Mouse (Mus musculus) hindbrain, embryonic 12.5 days (tissue): ENCODE data around the gene Exosc1. TPM values are rescaled to one million over a fixed set of nuclear protein-coding genes. Genes with fewer than 3 reads are reported as not detected.
"Not testable (repeated sequence)": the region's sequence is repeated elsewhere in the genome, so short reads cannot be mapped to it uniquely, and the experiment has no call there.

Experiments used
- ATAC-seq: fragments of 200-750 bp; cut with Nextera tagmentation; 2 replicates; pipeline ENCODE4 v1.8.0; 2017; ENCODE audit warnings: moderate TSS enrichment; ENCODE audit not compliant: low FRiP score
- H3K27ac ChIP-seq: fragments of 300-500 bp; sonication (generic); 2 replicates; pipeline ENCODE4 v1.5.1; 2016; ENCODE audit warnings: mild to moderate bottlenecking
- H3K27me3 ChIP-seq: fragments of 300-500 bp; sonication (generic); 2 replicates; pipeline ENCODE4 v1.6.1; 2016; ENCODE audit warnings: mild to moderate bottlenecking
- H3K36me3 ChIP-seq: fragments of 300-500 bp; sonication (generic); 2 replicates; pipeline ENCODE4 v1.6.1; 2016; ENCODE audit warnings: mild to moderate bottlenecking
- H3K4me1 ChIP-seq: fragments of 300-500 bp; sonication (generic); 2 replicates; pipeline ENCODE4 v1.6.1; 2016
- H3K4me2 ChIP-seq: fragments of 300-500 bp; sonication (generic); replicated peaks from 2 replicates; pipeline ENCODE4 v1.6.1; 2016; ENCODE audit warnings: mild to moderate bottlenecking
- H3K4me3 ChIP-seq: fragments of 300-500 bp; sonication (generic); 2 replicates; pipeline ENCODE4 v1.5.1; 2016; ENCODE audit warnings: mild to moderate bottlenecking
- H3K9ac ChIP-seq: fragments of 300-500 bp; sonication (generic); 2 replicates; pipeline ENCODE4 v1.6.1; 2016; ENCODE audit warnings: mild to moderate bottlenecking, moderate library complexity
- H3K9me3 ChIP-seq: fragments of 300-500 bp; sonication (generic); replicated peaks from 2 replicates; pipeline ENCODE4 v1.6.1; 2016; ENCODE audit warnings: mild to moderate bottlenecking
- WGBS: fragments of 180-500 bp; shearing (Covaris S2); methylation state at CpG from one replicate; pipeline ENCODE4 v1.1.7; 2016; 5-methylcytosine and 5-hydroxymethylcytosine counted together
- polyA plus RNA-seq: library from polyadenylated mRNA; unstranded; fragments of >200 nt; fragmentation: Nextera tagmentation; extraction: Ambion mirVana; gene quantifications from 2 replicates; pipeline ENCODE4 v1.2.1, GENCODE M21; 2016

Gene Exosc1
- polyA plus RNA-seq, 1 experiment from 2014 or later = 64.4 TPM

- Histone ChIP-seq H3K4me3 (no peak overlapping the region), H3K4me2 (no peak overlapping the region), H3K9ac (no peak overlapping the region), H3K27me3 (no peaks in the 10 kb centered on the region), H3K27ac (no peak overlapping the region), H3K4me1 (peaks cover 9% of the 10 kb centered on the region), H3K9me3 (no peaks in the 10 kb centered on the region), H3K36me3 (peaks cover 64% of the 10 kb centered on the region)
- WGBS = 91% methylated on average over 5 of the region's 5 CpGs
- no peak for ATAC-seq
Observed at GRCm38 (mm10) chr19:41938539-41938938, 5.3 kb upstream of the Exosc1 start.

GRCm38 (mm10) chr19:41935921-41936320 lies 2.7 kb upstream of the Exosc1 start:
- 90% methylated on average over 1 of the region's 1 CpGs for WGBS
- H3K9me3 ChIP-seq = no peaks in the 10 kb centered on the region
- no peak overlapping the region for H3K9ac ChIP-seq
- no peak overlapping the region for H3K27ac ChIP-seq
- H3K4me1 ChIP-seq = peaks cover 19% of the 10 kb centered on the region
- H3K4me2 ChIP-seq = no peak overlapping the region
- peaks cover 42% of the 10 kb centered on the region for H3K36me3 ChIP-seq
- H3K4me3 ChIP-seq = no peak overlapping the region
- ATAC-seq = no peak
- H3K27me3 ChIP-seq = no peaks in the 10 kb centered on the region

GRCm38 (mm10) chr19:41934124-41934523 lies 901 bp upstream of the Exosc1 start:
- WGBS = 39% methylated on average over 6 of the region's 6 CpGs
- H3K27ac ChIP-seq = no peak overlapping the region

GRCm38 (mm10) chr19:41932686-41933085 lies 537 bp downstream of the Exosc1 start:
- peak; percentile 18 for ATAC-seq
- under 1% methylated on average over 28 of the region's 28 CpGs for WGBS

More at GRCm38 (mm10) chr19:41934124-41934523, 901 bp upstream of the Exosc1 start:
- peaks cover 39% of the 10 kb centered on the region for H3K36me3 ChIP-seq
- no peaks in the 10 kb centered on the region for H3K9me3 ChIP-seq
- peak overlapping the region; percentile 82 for H3K9ac ChIP-seq
- H3K4me2 ChIP-seq = peak overlapping the region; percentile 66
- ATAC-seq = no peak
- peak overlapping the region; percentile 89 for H3K4me3 ChIP-seq
- no peaks in the 10 kb centered on the region for H3K27me3 ChIP-seq
- H3K4me1 ChIP-seq = peaks cover 19% of the 10 kb centered on the region

GRCm38 (mm10) chr19:41920412-41921067 lies 12.7 kb downstream of the Exosc1 start:
- Histone ChIP-seq H3K4me1 (no peaks in the 10 kb centered on the region), H3K36me3 (peaks cover 72% of the 10 kb centered on the region), H3K9ac (no peak overlapping the region), H3K4me3 (no peak overlapping the region), H3K4me2 (no peak overlapping the region), H3K9me3 (no peaks in the 10 kb centered on the region), H3K27me3 (no peaks in the 10 kb centered on the region), H3K27ac (no peak overlapping the region)
- WGBS = 80% methylated on average over 5 of the region's 5 CpGs
- ATAC-seq = no peak

More at GRCm38 (mm10) chr19:41932686-41933085, 537 bp downstream of the Exosc1 start:
- Histone ChIP-seq H3K36me3 (peaks cover 37% of the 10 kb centered on the region), H3K9ac (peak overlapping the region; percentile 82), H3K4me3 (peak overlapping the region; percentile 89), H3K4me2 (peak overlapping the region; percentile 92), H3K4me1 (peaks cover 19% of the 10 kb centered on the region), H3K27ac (peak overlapping the region; percentile 64), H3K9me3 (no peaks in the 10 kb centered on the region), H3K27me3 (no peaks in the 10 kb centered on the region)

GRCm38 (mm10) chr19:41919471-41919870 lies 13.8 kb downstream of the Exosc1 start:
- H3K27ac ChIP-seq = no peak overlapping the region
- no peak overlapping the region for H3K4me3 ChIP-seq
- 83% methylated on average over 4 of the region's 4 CpGs for WGBS
- no peak for ATAC-seq
- H3K9ac ChIP-seq = no peak overlapping the region
- no peaks in the 10 kb centered on the region for H3K9me3 ChIP-seq
- H3K4me1 ChIP-seq = no peaks in the 10 kb centered on the region
- no peaks in the 10 kb centered on the region for H3K27me3 ChIP-seq
- H3K4me2 ChIP-seq = no peak overlapping the region
- peaks cover 67% of the 10 kb centered on the region for H3K36me3 ChIP-seq

GRCm38 (mm10) chr19:41916853-41917252 lies 16.4 kb downstream of the Exosc1 start:
- H3K4me1 ChIP-seq = peaks cover 20% of the 10 kb centered on the region
- ATAC-seq = no peak
- H3K27ac ChIP-seq = no peak overlapping the region
- H3K4me3 ChIP-seq = no peak overlapping the region
- H3K4me2 ChIP-seq = no peak overlapping the region
- H3K36me3 ChIP-seq = peaks cover 45% of the 10 kb centered on the region
- no peak overlapping the region for H3K9ac ChIP-seq
- WGBS = 90% methylated on average over 4 of the region's 4 CpGs
- H3K9me3 ChIP-seq = no peaks in the 10 kb centered on the region
- H3K27me3 ChIP-seq = no peaks in the 10 kb centered on the region

GRCm38 (mm10) chr19:41915294-41915693 lies 17.9 kb downstream of the Exosc1 start:
- Histone ChIP-seq H3K4me1 (peaks cover 20% of the 10 kb centered on the region), H3K27me3 (no peaks in the 10 kb centered on the region), H3K9me3 (no peaks in the 10 kb centered on the region), H3K4me2 (no peak overlapping the region), H3K27ac (no peak overlapping the region), H3K36me3 (peaks cover 37% of the 10 kb centered on the region), H3K4me3 (no peak overlapping the region), H3K9ac (no peak overlapping the region)
- 92% methylated on average over 3 of the region's 3 CpGs for WGBS
- no peak for ATAC-seq

- peak overlapping the region; percentile 65; the same call in 1 of the 2 replicates for H3K4me2 ChIP-seq
- not testable (repeated sequence) for H3K27me3 ChIP-seq, ATAC-seq, H3K27ac ChIP-seq, H3K9me3 ChIP-seq, H3K4me3 ChIP-seq, H3K9ac ChIP-seq
- peaks cover 32% of the 10 kb centered on the region for H3K36me3 ChIP-seq
- peaks cover 20% of the 10 kb centered on the region for H3K4me1 ChIP-seq
Observed at GRCm38 (mm10) chr19:41914592-41914882, 18.7 kb downstream of the Exosc1 start.

GRCm38 (mm10) chr19:41913774-41914591 lies 19.2 kb downstream of the Exosc1 start:
- Histone ChIP-seq H3K4me1 (peaks cover 20% of the 10 kb centered on the region), H3K27ac (no peak overlapping the region), H3K36me3 (peaks cover 26% of the 10 kb centered on the region), H3K27me3 (no peaks in the 10 kb centered on the region), H3K4me3 (peak overlapping the region; percentile 93), H3K4me2 (peak overlapping the region; percentile 65), H3K9me3 (no peaks in the 10 kb centered on the region), H3K9ac (peak overlapping the region; percentile 93)
- 41% methylated on average over 6 of the region's 6 CpGs for WGBS
- no peak for ATAC-seq

GRCm38 (mm10) chr19:41912121-41913080 lies 20.8 kb downstream of the Exosc1 start:
- Histone ChIP-seq H3K27ac (peak overlapping the region; percentile 87), H3K36me3 (peaks cover 20% of the 10 kb centered on the region), H3K4me2 (peak overlapping the region; percentile 65), H3K9ac (peak overlapping the region; percentile 93), H3K4me3 (peak overlapping the region; percentile 93), H3K4me1 (peaks cover 20% of the 10 kb centered on the region), H3K9me3 (no peaks in the 10 kb centered on the region), H3K27me3 (no peaks in the 10 kb centered on the region)
- WGBS = under 1% methylated on average over 48 of the region's 53 CpGs
- peak; percentile 49 for ATAC-seq
